Mouse (Mus musculus) ovary, adult 18-20 months (tissue): ENCODE measurements at regions not wholly inside any gene's neighbourhood (a gene's known extent, or its start where the extent isn't known, plus 50 kb on each side); places are given as distances from the start of the nearest gene placed in this dataset.

Experiments
- DNase-seq: peaks from one replicate; pipeline ENCODE4 v3.0.0; 2022; ENCODE audit warnings: low spot score, mixed read lengths

- no peak for DNase-seq
These were observed 132.4 kb downstream of the Npr3 start for GRCm38 (mm10) chr15:11774717-11775116.

- DNase-seq = no peak
These were observed 136.5 kb downstream of the Npr3 start for GRCm38 (mm10) chr15:11770596-11770995.

GRCm38 (mm10) chr15:11757963-11758362 lies 149.1 kb downstream of the Npr3 start:
- DNase-seq = no peak

- DNase-seq = no peak
These were observed 150.3 kb downstream of the Npr3 start for GRCm38 (mm10) chr15:11756786-11757185.

- DNase-seq = no peak
These were observed 153.9 kb downstream of the Npr3 start for GRCm38 (mm10) chr15:11753216-11753615.

GRCm38 (mm10) chr15:11750893-11751292 lies 156.2 kb downstream of the Npr3 start:
- no peak for DNase-seq

GRCm38 (mm10) chr15:11749509-11749908 lies 157.6 kb downstream of the Npr3 start:
- DNase-seq = no peak

GRCm38 (mm10) chr15:11748306-11748705 lies 158.8 kb downstream of the Npr3 start:
- DNase-seq = no peak

GRCm38 (mm10) chr15:11746754-11747153 lies 160.3 kb downstream of the Npr3 start:
- no peak for DNase-seq

- no peak for DNase-seq
These were observed 161.3 kb downstream of the Npr3 start for GRCm38 (mm10) chr15:11745629-11746372.

- no peak for DNase-seq
These were observed 162.2 kb downstream of the Npr3 start for GRCm38 (mm10) chr15:11744903-11745302.

- DNase-seq = no peak
These were observed 162.8 kb downstream of the Npr3 start for GRCm38 (mm10) chr15:11744296-11744695.

- no peak for DNase-seq
These were observed 164.3 kb downstream of the Npr3 start for GRCm38 (mm10) chr15:11742820-11743219.

GRCm38 (mm10) chr15:11742346-11742729 lies 164.7 kb downstream of the Npr3 start:
- DNase-seq = no peak

GRCm38 (mm10) chr15:11741598-11742345 lies 165.3 kb downstream of the Npr3 start:
- DNase-seq = no peak

GRCm38 (mm10) chr15:11737436-11738000 lies 169.6 kb downstream of the Npr3 start:
- DNase-seq = no peak

- no peak for DNase-seq
These were observed 172.3 kb downstream of the Npr3 start for GRCm38 (mm10) chr15:11734639-11735265.

- no peak for DNase-seq
These were observed 177.7 kb downstream of the Npr3 start for GRCm38 (mm10) chr15:11729381-11729780.

- DNase-seq = no peak
These were observed 181.2 kb downstream of the Npr3 start for GRCm38 (mm10) chr15:11725620-11726530.

- no peak for DNase-seq
These were observed 186.4 kb downstream of the Npr3 start for GRCm38 (mm10) chr15:11720645-11721044.

GRCm38 (mm10) chr15:11716168-11716842 lies 190.8 kb downstream of the Npr3 start:
- no peak for DNase-seq
